Mouse (Mus musculus): ENCODE measurements at regions not wholly inside any gene's neighbourhood (a gene's known extent, or its start where the extent isn't known, plus 50 kb on each side); places are given as distances from the start of the nearest gene placed in this dataset.
A peak's percentile ranks its signal among the peaks of the same experiment; 100 is the strongest.

GRCm38 (mm10) chr1:23263798-23264197 is 133.8 kb downstream of the Ogfrl1 start:
- Histone ChIP-seq H3K9ac (no peak overlapping the region), H3K36me3 (ENCODE audit: poor library complexity, severe bottlenecking) (no peaks in the 10 kb centered on the region), H3K4me3 (no peak overlapping the region), H3K4me2 (no peak overlapping the region), H3K4me1 (peaks cover 23% of the 10 kb centered on the region), H3K27me3 (no peaks in the 10 kb centered on the region), H3K9me3 (replicated peaks) (no peaks in the 10 kb centered on the region), H3K27ac (no peak overlapping the region)
- WGBS = 62% methylated on average over 4 of the region's 4 CpGs
- no peak for ATAC-seq

GRCm38 (mm10) chr1:23261652-23262051 is 135.9 kb downstream of the Ogfrl1 start:
- Histone ChIP-seq H3K4me1 (peaks cover 36% of the 10 kb centered on the region), H3K36me3 (ENCODE audit: poor library complexity, severe bottlenecking) (no peaks in the 10 kb centered on the region), H3K27ac (no peak overlapping the region), H3K4me3 (no peak overlapping the region), H3K27me3 (no peaks in the 10 kb centered on the region), H3K4me2 (no peak overlapping the region), H3K9ac (no peak overlapping the region), H3K9me3 (replicated peaks) (no peaks in the 10 kb centered on the region)
- no peak for ATAC-seq
- 78% methylated on average over 3 of the region's 3 CpGs for WGBS

- peak overlapping the region; percentile 92; the same call in 1 of the 2 replicates for H3K27ac ChIP-seq
- WGBS = 21% methylated on average over 10 of the region's 10 CpGs
- no peak for ATAC-seq
- H3K9ac ChIP-seq = peak overlapping the region; percentile 88
- no peaks in the 10 kb centered on the region for H3K27me3 ChIP-seq
- H3K36me3 ChIP-seq (ENCODE audit: poor library complexity, severe bottlenecking) = no peaks in the 10 kb centered on the region
- H3K9me3 ChIP-seq (replicated peaks) = no peaks in the 10 kb centered on the region
- peak overlapping the region; percentile 75 for H3K4me3 ChIP-seq
- H3K4me1 ChIP-seq = peaks cover 28% of the 10 kb centered on the region
- H3K4me2 ChIP-seq = peak overlapping the region; percentile 84
These were observed 140.2 kb downstream of the Ogfrl1 start for GRCm38 (mm10) chr1:23257306-23257895.

- Histone ChIP-seq H3K36me3 (ENCODE audit: poor library complexity, severe bottlenecking) (no peaks in the 10 kb centered on the region), H3K4me3 (peak overlapping the region; percentile 75), H3K27me3 (no peaks in the 10 kb centered on the region), H3K4me2 (peak overlapping the region; percentile 84), H3K4me1 (peaks cover 28% of the 10 kb centered on the region), H3K9ac (peak overlapping the region; percentile 88), H3K9me3 (replicated peaks) (no peaks in the 10 kb centered on the region), H3K27ac (peak overlapping the region; percentile 92)
- no peak for ATAC-seq
- WGBS = under 1% methylated on average over 45 of the region's 45 CpGs
These were observed 141.0 kb downstream of the Ogfrl1 start for GRCm38 (mm10) chr1:23256630-23257001.

GRCm38 (mm10) chr1:23255925-23256629 is 141.5 kb downstream of the Ogfrl1 start:
- Histone ChIP-seq H3K27me3 (no peaks in the 10 kb centered on the region), H3K9me3 (replicated peaks) (no peaks in the 10 kb centered on the region), H3K36me3 (ENCODE audit: poor library complexity, severe bottlenecking) (no peaks in the 10 kb centered on the region), H3K4me3 (peak overlapping the region; percentile 75), H3K27ac (peak overlapping the region; percentile 92), H3K4me1 (peaks cover 28% of the 10 kb centered on the region), H3K9ac (peak overlapping the region; percentile 88), H3K4me2 (peak overlapping the region; percentile 84)
- under 1% methylated on average over 62 of the region's 80 CpGs for WGBS
- peak; percentile 99 for ATAC-seq

GRCm38 (mm10) chr1:23254235-23254634 is 143.3 kb downstream of the Ogfrl1 start:
- Histone ChIP-seq H3K9me3 (replicated peaks) (no peaks in the 10 kb centered on the region), H3K36me3 (ENCODE audit: poor library complexity, severe bottlenecking) (no peaks in the 10 kb centered on the region), H3K27me3 (no peaks in the 10 kb centered on the region), H3K4me2 (no peak overlapping the region), H3K9ac (no peak overlapping the region), H3K4me1 (peaks cover 18% of the 10 kb centered on the region), H3K4me3 (no peak overlapping the region), H3K27ac (no peak overlapping the region)
- 89% methylated on average over 8 of the region's 8 CpGs for WGBS
- no peak for ATAC-seq

- Histone ChIP-seq H3K36me3 (ENCODE audit: poor library complexity, severe bottlenecking) (no peaks in the 10 kb centered on the region), H3K4me2 (no peak overlapping the region), H3K27me3 (no peaks in the 10 kb centered on the region), H3K9ac (no peak overlapping the region), H3K9me3 (replicated peaks) (no peaks in the 10 kb centered on the region), H3K27ac (no peak overlapping the region), H3K4me1 (no peaks in the 10 kb centered on the region), H3K4me3 (no peak overlapping the region)
- WGBS = 43% methylated on average over 1 of the region's 1 CpGs
- ATAC-seq = no peak
These were observed 129.5 kb upstream of the 4933415F23Rik start for GRCm38 (mm10) chr1:23231522-23231921.

GRCm38 (mm10) chr1:23228478-23228877 is 126.4 kb upstream of the 4933415F23Rik start:
- Histone ChIP-seq H3K9ac (no peak overlapping the region), H3K27ac (no peak overlapping the region), H3K9me3 (replicated peaks) (no peaks in the 10 kb centered on the region), H3K4me3 (no peak overlapping the region), H3K27me3 (no peaks in the 10 kb centered on the region), H3K4me1 (no peaks in the 10 kb centered on the region), H3K36me3 (ENCODE audit: poor library complexity, severe bottlenecking) (no peaks in the 10 kb centered on the region), H3K4me2 (no peak overlapping the region)
- no peak for ATAC-seq
- 74% methylated on average over 6 of the region's 6 CpGs for WGBS

- Histone ChIP-seq H3K27me3 (no peaks in the 10 kb centered on the region), H3K4me2 (peak overlapping the region; percentile 32), H3K9me3 (replicated peaks) (no peaks in the 10 kb centered on the region), H3K27ac (no peak overlapping the region), H3K4me3 (no peak overlapping the region), H3K9ac (no peak overlapping the region), H3K4me1 (0 out of 2 replicates have a peak, but pooled peaks cover 4% of the 10 kb centered on the region), H3K36me3 (ENCODE audit: poor library complexity, severe bottlenecking) (no peaks in the 10 kb centered on the region)
- ATAC-seq = peak; percentile 72
- 45% methylated on average over 13 of the region's 13 CpGs for WGBS
These were observed 112.6 kb upstream of the 4933415F23Rik start for GRCm38 (mm10) chr1:23214462-23215158.

- Histone ChIP-seq H3K9me3 (replicated peaks) (no peaks in the 10 kb centered on the region), H3K27ac (no peak overlapping the region), H3K4me2 (no peak overlapping the region), H3K4me1 (0 out of 2 replicates have a peak, but pooled peaks cover 3% of the 10 kb centered on the region), H3K36me3 (ENCODE audit: poor library complexity, severe bottlenecking) (no peaks in the 10 kb centered on the region), H3K27me3 (no peaks in the 10 kb centered on the region), H3K4me3 (no peak overlapping the region), H3K9ac (no peak overlapping the region)
- no peak for ATAC-seq
- 80% methylated on average over 1 of the region's 1 CpGs for WGBS
These were observed 105.8 kb upstream of the 4933415F23Rik start for GRCm38 (mm10) chr1:23207843-23208242.

- Histone ChIP-seq H3K9me3 (replicated peaks) (no peaks in the 10 kb centered on the region), H3K27me3 (no peaks in the 10 kb centered on the region), H3K4me1 (0 out of 2 replicates have a peak, but pooled peaks cover 8% of the 10 kb centered on the region), H3K4me3 (no peak overlapping the region), H3K27ac (no peak overlapping the region), H3K36me3 (ENCODE audit: poor library complexity, severe bottlenecking) (no peaks in the 10 kb centered on the region), H3K4me2 (no peak overlapping the region), H3K9ac (no peak overlapping the region)
- WGBS = 46% methylated on average over 4 of the region's 4 CpGs
- ATAC-seq = peak; percentile 27; the same call in 1 of the 2 replicates
These were observed 105.0 kb upstream of the 4933415F23Rik start for GRCm38 (mm10) chr1:23207024-23207423.
